Mouse (Mus musculus) liver, postnatal 0 days (tissue): ENCODE measurements around the gene Strn. TPM values are rescaled to one million over a fixed set of nuclear protein-coding genes. Genes with fewer than 3 reads are reported as not detected.

Experiments
- ATAC-seq: fragments of 200-750 bp; cut with Nextera tagmentation; 2 replicates; pipeline ENCODE4 v1.8.0; 2017; ENCODE audit warnings: mild to moderate bottlenecking, moderate library complexity
- DNase-seq: peaks from one replicate; pipeline ENCODE4 v3.0.0-alpha.2; 2016
- H3K27ac ChIP-seq: fragments of 300-500 bp; sonication (generic); 2 replicates; pipeline ENCODE4 v1.5.1; 2014; ENCODE audit warnings: antibody characterized with exemption, moderate library complexity, mild to moderate bottlenecking, low read depth
- H3K27me3 ChIP-seq: fragments of 300-500 bp; sonication (generic); 2 replicates; pipeline ENCODE4 v1.6.1; 2014; ENCODE audit warnings: low read length, control low read depth, mixed read lengths; ENCODE audit not compliant: insufficient read depth
- H3K36me3 ChIP-seq: fragments of 300-500 bp; sonication (generic); replicated peaks from 2 replicates; pipeline ENCODE4 v1.6.1; 2014; ENCODE audit warnings: mild to moderate bottlenecking, control low read depth, low read length, moderate library complexity, mixed read lengths; ENCODE audit not compliant: insufficient read depth
- H3K4me1 ChIP-seq: fragments of 300-500 bp; sonication (generic); 2 replicates; pipeline ENCODE4 v1.6.1; 2014; ENCODE audit warnings: antibody characterized with exemption, mild to moderate bottlenecking, control low read depth; ENCODE audit not compliant: insufficient read depth
- H3K4me2 ChIP-seq: fragments of 300-500 bp; sonication (generic); 2 replicates; pipeline ENCODE4 v1.6.1; 2014; ENCODE audit warnings: low read depth, mild to moderate bottlenecking, low read length, moderate library complexity, mixed read lengths
- H3K4me3 ChIP-seq: fragments of 300-500 bp; sonication (generic); 2 replicates; pipeline ENCODE4 v1.5.1; 2014; ENCODE audit warnings: low read depth, low read length
- H3K9ac ChIP-seq: fragments of 300-500 bp; sonication (generic); replicated peaks from 2 replicates; pipeline ENCODE4 v1.6.1; 2014; ENCODE audit warnings: mild to moderate bottlenecking, moderate library complexity
- H3K9me3 ChIP-seq: fragments of 300-500 bp; sonication (generic); 2 replicates; pipeline ENCODE4 v1.6.1; 2016; ENCODE audit warnings: mild to moderate bottlenecking, control low read depth, low read length, mixed read lengths
- CTCF ChIP-seq: sonication (generic); IDR thresholded peaks from 2 replicates; pipeline ENCODE4 v1.5.1; 2016; ENCODE audit warnings: antibody characterized with exemption, low read depth
- EP300 ChIP-seq: IDR thresholded peaks from 2 replicates; pipeline ENCODE4 v1.6.1; 2016; ENCODE audit warnings: antibody characterized with exemption, low read depth, mild to moderate bottlenecking
- WGBS: fragments of 180-500 bp; shearing (Covaris S2); extraction: QIAGEN DNeasy Blood & Tissue Kit; methylation state at CpG from one replicate; pipeline ENCODE4 v1.1.7; 2014; ENCODE audit not compliant: insufficient replicate concordance; 5-methylcytosine and 5-hydroxymethylcytosine counted together
- polyA plus RNA-seq: library from polyadenylated mRNA; unstranded; fragments of >200 nt; fragmentation: Nextera tagmentation; extraction: Ambion mirVana; gene quantifications from 2 replicates; pipeline ENCODE4 v1.2.1, GENCODE M21; 2015

The Strn gene
- polyA plus RNA-seq, 1 experiment from 2014 or later = 1.7 TPM

DNA sequence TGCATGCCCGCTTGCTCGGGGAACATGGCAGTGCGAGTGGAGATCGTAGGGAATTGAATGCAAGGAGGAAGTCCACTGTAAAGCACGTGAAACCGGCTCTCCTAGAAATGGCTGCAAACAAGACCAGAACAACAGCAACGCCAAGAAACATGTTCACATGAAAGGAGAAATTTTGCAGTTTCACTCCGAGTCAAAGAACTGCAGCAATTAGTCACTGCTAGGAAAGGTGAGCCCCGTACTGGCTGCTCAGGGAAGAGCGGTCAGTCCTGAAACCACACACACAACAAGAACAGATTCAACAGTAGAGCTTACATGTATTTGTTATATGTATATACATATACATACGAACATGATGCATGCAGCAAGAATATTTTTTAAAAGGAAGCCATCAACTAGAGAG is 57.5 kb downstream of the Strn start:
- Histone ChIP-seq H3K36me3 (peaks cover 24% of the 10 kb centered on the region), H3K9ac (no peak overlapping the region), H3K9me3 (no peaks in the 10 kb centered on the region), H3K27me3 (no peaks in the 10 kb centered on the region), H3K4me2 (no peak overlapping the region), H3K4me3 (no peak overlapping the region), H3K27ac (no peak overlapping the region), H3K4me1 (no peaks in the 10 kb centered on the region)
- 84% methylated on average over 11 of the region's 11 CpGs for WGBS
- DNase-seq (no peak), ATAC-seq (no peak)
- no peak for TF ChIP-seq EP300

DNA sequence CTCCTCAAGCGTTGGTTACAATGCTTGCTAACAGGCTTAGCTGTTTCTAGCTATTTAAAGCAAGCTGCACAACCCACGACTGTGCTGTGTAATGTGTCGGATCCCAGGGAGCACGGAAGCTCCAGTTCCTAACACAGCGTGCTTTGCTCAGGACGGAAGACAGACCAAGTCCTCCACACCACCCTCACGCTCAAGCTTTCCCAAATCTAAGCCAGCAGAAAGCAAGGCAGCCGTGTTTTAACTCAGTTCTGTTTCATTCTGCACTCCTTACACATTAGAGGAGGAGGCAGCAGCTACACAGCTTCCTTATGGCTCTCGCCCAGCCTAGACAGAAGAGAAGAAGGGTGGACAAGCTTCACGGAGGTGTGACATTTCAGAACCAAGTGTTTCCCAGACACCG is 60.2 kb downstream of the Strn start:
- Histone ChIP-seq H3K4me3 (no peak overlapping the region), H3K4me2 (no peak overlapping the region), H3K36me3 (peaks cover 24% of the 10 kb centered on the region), H3K4me1 (no peaks in the 10 kb centered on the region), H3K27ac (no peak overlapping the region), H3K27me3 (no peaks in the 10 kb centered on the region), H3K9me3 (no peaks in the 10 kb centered on the region), H3K9ac (no peak overlapping the region)
- WGBS = 86% methylated on average over 11 of the region's 11 CpGs
- no peak for DNase-seq
- TF ChIP-seq CTCF (no peak), EP300 (no peak)
- ATAC-seq = no peak

- no peak for TF ChIP-seq EP300
- no peak for TF ChIP-seq CTCF
- peaks cover 60% of the 10 kb centered on the region for H3K36me3 ChIP-seq
Measured at GRCm38 (mm10) chr17:78664962-78665545, 71.9 kb downstream of the Strn start.

GRCm38 (mm10) chr17:78654841-78655240 is 82.2 kb downstream of the Strn start:
- Histone ChIP-seq H3K27ac (no peak overlapping the region), H3K36me3 (peaks cover 43% of the 10 kb centered on the region), H3K4me2 (no peak overlapping the region), H3K9ac (no peak overlapping the region), H3K27me3 (no peaks in the 10 kb centered on the region), H3K4me1 (no peaks in the 10 kb centered on the region), H3K4me3 (no peak overlapping the region), H3K9me3 (no peaks in the 10 kb centered on the region)
- 85% methylated on average over 10 of the region's 10 CpGs for WGBS
- ATAC-seq (no peak), DNase-seq (no peak)
- TF ChIP-seq CTCF = no peak
- TF ChIP-seq EP300 = no peak

More at GRCm38 (mm10) chr17:78664962-78665545, 71.9 kb downstream of the Strn start:
- DNase-seq = no peak
- ATAC-seq = no peak
- Histone ChIP-seq H3K27ac (no peak overlapping the region), H3K9ac (no peak overlapping the region), H3K9me3 (no peaks in the 10 kb centered on the region), H3K4me3 (no peak overlapping the region), H3K4me2 (no peak overlapping the region), H3K4me1 (no peaks in the 10 kb centered on the region), H3K27me3 (no peaks in the 10 kb centered on the region)
- 86% methylated on average over 9 of the region's 9 CpGs for WGBS

- DNase-seq (no peak), ATAC-seq (no peak)
- Histone ChIP-seq H3K9ac (no peak overlapping the region), H3K27ac (no peak overlapping the region), H3K4me3 (no peak overlapping the region), H3K4me1 (no peaks in the 10 kb centered on the region), H3K27me3 (no peaks in the 10 kb centered on the region), H3K4me2 (no peak overlapping the region), H3K36me3 (peaks cover 3% of the 10 kb centered on the region), H3K9me3 (no peaks in the 10 kb centered on the region)
- TF ChIP-seq EP300 = no peak
- no peak for TF ChIP-seq CTCF
- 85% methylated on average over 17 of the region's 17 CpGs for WGBS
Measured at GRCm38 (mm10) chr17:78643853-78644475, 93.0 kb downstream of the Strn start.

- 81% methylated on average over 4 of the region's 4 CpGs for WGBS
- Histone ChIP-seq H3K9ac (no peak overlapping the region), H3K4me2 (no peak overlapping the region), H3K4me3 (no peak overlapping the region), H3K27me3 (no peaks in the 10 kb centered on the region), H3K4me1 (no peaks in the 10 kb centered on the region), H3K36me3 (no peaks in the 10 kb centered on the region), H3K27ac (no peak overlapping the region), H3K9me3 (no peaks in the 10 kb centered on the region)
- TF ChIP-seq EP300 = no peak
- TF ChIP-seq CTCF = no peak
- DNase-seq (no peak), ATAC-seq (no peak)
Measured at GRCm38 (mm10) chr17:78642259-78642658, 94.7 kb downstream of the Strn start.
